Comparison of ENCODE assay signal across 8 mouse cellular contexts in genomic region chr9:114498218-114498617, GRCm38 (mm10). TPM values are rescaled to one million over a fixed set of nuclear protein-coding genes. Genes with fewer than 3 reads are reported as not detected.
A peak's percentile ranks its signal among the peaks of the same experiment; 100 is the strongest.
DNase-seq lines count a peak whose midpoint lies in the region; TF ChIP-seq lines count a peak whose summit lies in the region.

No protein-coding gene starts in this region.

- TF ChIP-seq POLR2A in bone marrow, adult 2 months (IDR thresholded peaks at IDR 0.05; ENCODE audit: borderline replicate concordance, control insufficient read depth, low read depth, low read length) = no peak
- TF ChIP-seq POLR2A in lung, adult 2 months (IDR thresholded peaks at IDR 0.05; ENCODE audit: borderline replicate concordance, extremely low read depth, low read depth, low read length) = no peak

- H3K27ac ChIP-seq in bone marrow, adult 2 months (ENCODE audit: control insufficient read depth, insufficient read depth, low read depth, low read length, poor library complexity) = no peak overlapping the region

- intact Hi-C loops in heart, postnatal 14 days (cut with DNase I) = loop anchor here (2.0 to 5.0 kb wide), 2 partner anchors 83 to 176 kb away; no protein-coding TSS in a partner anchor

- H3K4me3 ChIP-seq in bone marrow, adult 2 months (replicated peaks; ENCODE audit: control insufficient read depth, low read depth, low read length) = no peak overlapping the region
- H3K4me3 ChIP-seq in lung, adult 2 months (replicated peaks; ENCODE audit: extremely low read depth, low read depth, low read length) = no peak overlapping the region

- no peaks in the 10 kb centered on the region for H3K4me1 ChIP-seq in bone marrow, adult 2 months (ENCODE audit: control insufficient read depth, insufficient read depth, low read length)
- no peaks in the 10 kb centered on the region; the same call in 1 of the 2 replicates for H3K4me1 ChIP-seq in lung, adult 2 months (ENCODE audit: control insufficient read depth, insufficient read depth, low read length)

- peak; percentile 88 to 89 for DNase-seq in CD8-positive naive resting alpha-beta T cell, adult 2 months (ENCODE audit: low read depth in 2 of 2, low spot score in 2 of 2)
- peak; percentile 53 for DNase-seq in fibroblast of lung, adult 2 months (ENCODE audit: low read depth)
- DNase-seq in heart, postnatal 14 days = peak; percentile 80 to 92
- DNase-seq in layer of hippocampus, adult 11-12 months (ENCODE audit: low spot score) = peak; percentile 83
- DNase-seq in lung, adult 2 months = peak; percentile 81
- DNase-seq in retina, adult 2 months (ENCODE audit: low read depth, low spot score) = peak; percentile 42
- DNase-seq in thymus, postnatal 36 days = peak; percentile 87 to 92

- TF ChIP-seq CTCF in bone marrow, adult 2 months (IDR thresholded peaks at IDR 0.05; ENCODE audit: control insufficient read depth, insufficient read depth, low read length) = peak; percentile 77
- peak; percentile 85 for TF ChIP-seq CTCF in lung, adult 2 months (IDR thresholded peaks at IDR 0.05; ENCODE audit: insufficient read depth, low read length)

- WGBS in bone marrow, adult 2 months = 7% methylated on average over 11 of the region's 11 CpGs
- WGBS in lung, adult 2 months = 6% methylated on average over 11 of the region's 11 CpGs

RNA-seq across cellular contexts. Expression of gene Ccr4, which starts 6.5 kb away (rescaled TPM):
- polyA plus RNA-seq in bone marrow, adult 2 months (2011; ENCODE audit: insufficient read depth, insufficient read length, low replicate concordance, missing spikeins) = 1.2 TPM in 1 of 2 replicates, not detected in the other
- under 1 TPM in 1 of 2 experiments, not detected in 1; 0.68 TPM for total RNA-seq in heart, postnatal 14 days (2021)
- polyA plus RNA-seq in lung, adult 2 months (2012; rRNA removed) = 0.69 and 0.75 TPM in 2 replicates

RNA-seq across cellular contexts. Expression of gene C130032M10Rik, which starts 17.3 kb away (rescaled TPM):
- polyA plus RNA-seq in bone marrow, adult 2 months (2011; ENCODE audit: insufficient read depth, insufficient read length, low replicate concordance, missing spikeins) = not detected in 2 replicates
- not detected for total RNA-seq in heart, postnatal 14 days (2021)
- polyA plus RNA-seq in lung, adult 2 months (2012; rRNA removed) = not detected in 2 replicates
